Mouse (Mus musculus) ES-E14 (cell line): Measurements from ENCODE around the gene Slc35b2.

Experiments used
- HCFC1 ChIP-seq: IDR thresholded peaks from 2 replicates; pipeline ENCODE4 v1.6.1; 2012; ENCODE audit warnings: low read length, inconsistent platforms, borderline replicate concordance; ENCODE audit not compliant: insufficient read depth
- ZNF384 ChIP-seq: IDR thresholded peaks from 2 replicates; pipeline ENCODE4 v1.6.1; 2012; ENCODE audit warnings: low read depth, low read length, inconsistent platforms

GRCm38 (mm10) chr17:45616046-45616650 is 52.5 kb downstream of the Slc35b2 start:
- TF ChIP-seq ZNF384 (no peak), HCFC1 (no peak)
